Mouse (Mus musculus): ENCODE results near the gene Itgb8. TPM values are rescaled to one million over a fixed set of nuclear protein-coding genes. Genes with fewer than 3 reads are reported as not detected.
A peak's percentile ranks its signal among the peaks of the same experiment; 100 is the strongest.

The Itgb8 gene
- total RNA-seq (2021), result 1 to 10 TPM; 2.5 to 3.0 TPM
- long read RNA-seq, experiment 1, result 0 reads
- long read RNA-seq, experiment 2, result 0 reads

DNA sequence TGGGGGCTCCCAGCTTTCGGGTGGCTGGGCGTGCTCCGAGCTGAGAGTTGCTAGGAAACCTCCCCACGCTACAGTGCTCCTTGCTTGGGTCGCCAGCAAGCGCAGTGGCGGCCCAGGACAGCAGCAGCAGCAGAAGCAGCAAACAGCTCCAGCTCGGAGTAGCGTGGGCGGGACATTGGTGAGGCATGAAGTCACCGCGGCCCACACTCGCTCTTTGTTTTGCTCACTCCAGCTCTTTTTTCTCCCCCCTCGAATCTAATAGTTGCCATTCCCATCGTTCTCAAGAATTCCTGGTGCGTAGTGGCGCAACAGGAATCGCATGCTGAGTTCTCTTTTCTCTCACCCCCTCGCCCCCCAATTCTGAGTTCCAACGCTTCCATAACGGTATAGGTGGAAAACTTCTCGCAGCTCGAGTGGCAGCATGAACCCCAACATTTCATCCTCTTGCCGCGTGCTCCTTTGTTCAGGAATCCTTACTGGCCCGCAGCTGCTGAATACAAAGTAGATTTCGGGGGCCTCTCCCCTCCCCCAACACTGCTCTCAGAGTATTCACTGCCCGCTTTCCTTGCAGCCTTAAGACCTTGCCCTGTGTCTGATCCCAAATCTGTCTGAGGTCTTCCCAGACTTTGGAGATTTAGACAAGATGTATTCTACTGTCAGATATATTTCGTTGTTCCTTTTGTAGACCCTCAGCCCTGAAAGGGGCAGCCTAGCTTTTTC lies at the start of gene Itgb8:
Gene Itgb8 (minus strand): TSS at position 107 of the 720 bp plus-strand sequence.
- DNase-seq, result peak; percentile 78 to 84

DNA sequence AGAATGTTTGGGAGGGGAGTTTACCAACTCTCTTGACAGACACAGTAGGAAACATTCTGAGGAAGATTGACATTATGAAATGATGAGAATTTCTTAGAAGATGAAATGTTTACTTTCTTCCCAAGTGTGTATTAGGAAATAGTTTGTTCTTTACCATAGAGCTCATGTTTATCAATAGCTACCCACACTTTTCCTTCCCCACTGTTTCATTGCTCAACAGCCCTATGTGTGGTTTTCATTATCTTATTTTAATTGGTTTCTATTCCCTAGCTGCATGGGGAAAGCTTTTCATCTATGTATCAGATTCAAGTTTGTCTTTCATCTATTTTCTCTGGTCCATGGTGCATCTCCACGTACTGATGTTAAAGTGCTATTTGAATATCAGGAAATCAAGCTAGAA lies 37.7 kb upstream of the Itgb8 start:
- DNase-seq, result no peak

DNA sequence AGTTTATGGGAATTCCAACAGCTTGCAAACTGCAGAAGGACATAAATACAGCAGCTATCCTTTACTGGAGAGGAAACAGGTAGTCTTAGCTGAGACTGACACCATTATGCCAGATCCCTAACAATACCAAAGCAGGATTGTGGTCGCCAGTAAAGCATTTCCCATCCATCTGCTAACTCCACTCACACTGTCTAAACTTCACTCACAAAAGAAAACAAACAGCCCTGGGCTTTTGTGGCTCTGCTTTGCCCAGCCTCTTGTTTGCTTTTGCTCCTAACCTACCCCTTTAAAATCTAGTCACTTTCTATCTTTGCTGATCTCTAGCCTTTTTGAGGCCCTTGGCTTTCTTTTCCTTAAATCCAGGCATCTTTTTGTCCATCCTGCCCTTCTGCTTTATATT lies 35.0 kb upstream of the Itgb8 start:
- DNase-seq, result no peak

DNA sequence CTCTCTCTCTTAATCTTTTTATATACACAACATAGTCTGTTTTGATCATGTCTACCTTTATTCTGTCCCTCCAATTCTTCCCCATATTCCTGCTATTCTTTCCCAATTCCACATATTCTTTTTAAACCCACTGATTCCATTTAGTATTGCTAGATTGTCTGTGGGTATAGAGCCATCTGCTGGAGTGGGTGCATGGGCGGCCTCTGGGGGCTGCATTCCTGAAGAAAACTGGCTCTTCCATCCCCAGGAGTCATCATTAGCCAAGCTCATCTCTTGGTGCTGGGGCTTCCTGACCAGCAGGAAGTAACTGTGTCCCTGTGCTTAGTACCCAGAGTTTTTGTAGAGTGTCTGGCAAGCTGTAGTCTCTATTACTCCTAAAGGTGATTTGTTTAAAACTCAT lies 33.4 kb upstream of the Itgb8 start:
- no peak for DNase-seq

DNA sequence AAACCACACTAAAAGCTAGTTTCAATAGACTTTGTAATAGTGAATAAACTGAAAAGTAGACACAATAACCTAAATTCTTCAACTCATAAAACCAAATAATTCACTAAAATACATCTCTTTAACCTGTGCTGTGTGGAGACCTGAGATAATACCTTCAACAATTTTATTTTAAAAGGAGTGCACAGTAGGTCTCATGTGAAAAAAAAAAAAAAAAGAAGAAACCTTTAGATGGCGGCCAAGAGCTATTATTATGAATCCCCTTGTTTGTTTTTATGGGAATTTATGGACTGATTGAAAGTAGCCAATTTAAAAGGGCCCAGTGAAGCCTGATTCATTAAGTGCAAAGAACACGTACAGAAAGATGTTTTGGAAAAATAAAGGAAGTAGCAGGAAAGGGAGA lies 31.4 kb upstream of the Itgb8 start:
- DNase-seq, result no peak

DNA sequence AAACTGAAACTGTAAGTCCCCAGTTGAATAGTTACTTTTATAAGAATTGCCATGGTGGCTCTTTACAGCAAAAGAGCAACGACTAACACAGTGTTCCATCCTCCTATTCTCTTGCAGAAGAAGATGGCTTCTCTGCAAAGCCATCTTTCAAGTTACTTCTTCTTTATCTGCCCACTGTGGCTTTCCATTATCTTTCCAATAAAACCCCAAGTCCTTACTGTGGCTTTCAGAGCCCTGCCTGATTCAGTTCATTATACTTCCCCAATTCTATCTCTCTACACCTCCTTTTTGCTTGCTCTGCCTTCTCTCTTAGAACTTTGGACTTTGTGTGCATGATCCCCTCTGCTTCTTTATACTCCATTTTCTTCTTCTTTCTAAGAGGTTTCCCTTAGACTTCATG lies 30.1 kb upstream of the Itgb8 start:
- no peak for DNase-seq

DNA sequence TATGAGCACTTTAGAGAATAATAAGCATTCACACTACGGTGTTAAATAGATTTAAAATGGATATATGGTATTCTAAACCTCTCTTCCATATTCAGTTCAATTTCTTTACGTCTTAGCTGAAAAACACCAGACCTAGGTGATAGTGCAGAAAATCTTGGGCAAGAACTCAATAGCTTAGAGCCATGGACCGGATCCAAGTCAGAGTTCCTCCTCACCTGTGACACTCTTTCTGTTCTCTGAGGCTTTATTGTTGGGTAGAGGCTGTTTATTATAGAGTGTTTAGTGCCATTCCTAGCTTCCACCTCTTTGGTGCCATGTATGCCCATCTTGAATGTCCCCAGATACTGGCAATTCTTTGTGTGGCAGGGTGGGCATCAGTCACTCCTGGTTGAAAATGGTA lies 25.9 kb upstream of the Itgb8 start:
- DNase-seq, result no peak

DNA sequence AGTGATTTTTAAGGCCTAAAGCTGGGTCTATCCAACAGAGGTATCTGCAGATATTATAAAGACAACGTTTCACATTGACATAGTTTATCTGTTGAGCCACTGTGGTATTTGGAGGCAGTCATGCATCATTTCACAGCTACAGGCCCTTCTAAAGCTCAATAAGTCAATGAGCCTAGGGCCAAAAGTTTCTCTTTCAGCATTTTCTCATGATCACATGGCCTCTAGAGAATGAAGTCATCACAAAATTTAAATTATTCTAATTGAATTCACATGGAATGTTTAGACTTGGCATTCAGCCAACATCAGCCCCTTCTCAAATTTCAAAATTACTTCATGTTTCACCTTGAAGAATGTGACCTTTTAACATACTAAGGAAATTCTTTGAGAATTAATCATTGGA lies 10.0 kb upstream of the Itgb8 start:
- no peak for DNase-seq

DNA sequence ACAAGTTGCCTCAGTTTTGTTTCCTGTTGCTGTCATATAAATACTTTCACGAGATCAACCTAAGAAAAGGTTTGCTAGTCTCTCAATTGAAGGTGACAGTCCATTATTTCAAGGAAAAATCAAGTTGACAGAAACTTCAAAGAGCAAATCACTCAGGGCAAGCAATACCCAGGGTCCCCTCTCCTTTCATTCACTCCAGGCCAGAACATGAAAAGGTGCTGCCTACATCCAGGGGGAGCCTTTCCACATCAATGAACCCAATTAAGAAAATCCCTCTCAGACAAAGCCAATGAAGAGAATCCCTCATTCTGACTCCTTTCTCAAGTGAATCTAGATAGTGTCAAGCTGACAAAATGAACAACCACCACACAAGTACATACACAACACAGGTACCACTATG lies 2.5 kb upstream of the Itgb8 start:
- no peak for DNase-seq

DNA sequence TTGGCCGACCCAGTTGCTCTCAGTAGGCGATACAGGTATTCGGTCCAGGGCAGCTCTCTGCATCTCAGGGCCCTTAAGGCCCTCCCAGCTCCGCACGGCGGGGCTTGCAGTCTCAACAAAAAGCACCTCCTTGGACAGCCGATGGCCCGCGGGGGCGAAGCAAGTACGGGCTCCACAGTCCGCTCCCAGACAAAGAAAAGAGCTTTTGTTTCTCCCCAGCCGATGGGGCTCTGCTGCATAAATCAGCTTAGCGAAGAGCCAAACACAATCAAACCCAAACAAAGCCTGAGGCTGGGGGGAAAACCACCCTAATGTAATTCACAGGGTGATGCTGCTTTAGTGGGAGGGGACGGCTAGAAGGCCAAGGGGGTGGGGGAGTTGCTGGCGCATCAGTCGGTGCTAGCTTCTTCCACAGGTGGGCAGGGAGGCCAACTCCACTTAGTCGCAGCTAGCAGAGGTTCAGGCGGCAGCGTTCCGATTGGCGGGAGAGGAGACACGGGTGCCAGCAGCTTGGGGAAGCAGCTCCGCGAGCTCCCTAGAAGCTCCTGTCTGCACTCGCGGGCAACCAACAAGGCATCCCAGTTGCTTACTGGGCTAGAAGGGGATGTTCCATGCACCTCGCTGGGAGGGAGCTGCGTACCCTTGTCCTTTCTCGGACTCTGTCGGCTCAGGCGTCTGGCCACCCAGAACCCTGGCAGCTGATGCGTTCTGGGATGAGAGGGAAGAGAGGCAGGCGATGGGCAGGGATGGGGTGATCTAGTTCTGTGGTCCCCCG lies 494 bp downstream of the Itgb8 start:
- DNase-seq, result peak; percentile 63 to 66

DNA sequence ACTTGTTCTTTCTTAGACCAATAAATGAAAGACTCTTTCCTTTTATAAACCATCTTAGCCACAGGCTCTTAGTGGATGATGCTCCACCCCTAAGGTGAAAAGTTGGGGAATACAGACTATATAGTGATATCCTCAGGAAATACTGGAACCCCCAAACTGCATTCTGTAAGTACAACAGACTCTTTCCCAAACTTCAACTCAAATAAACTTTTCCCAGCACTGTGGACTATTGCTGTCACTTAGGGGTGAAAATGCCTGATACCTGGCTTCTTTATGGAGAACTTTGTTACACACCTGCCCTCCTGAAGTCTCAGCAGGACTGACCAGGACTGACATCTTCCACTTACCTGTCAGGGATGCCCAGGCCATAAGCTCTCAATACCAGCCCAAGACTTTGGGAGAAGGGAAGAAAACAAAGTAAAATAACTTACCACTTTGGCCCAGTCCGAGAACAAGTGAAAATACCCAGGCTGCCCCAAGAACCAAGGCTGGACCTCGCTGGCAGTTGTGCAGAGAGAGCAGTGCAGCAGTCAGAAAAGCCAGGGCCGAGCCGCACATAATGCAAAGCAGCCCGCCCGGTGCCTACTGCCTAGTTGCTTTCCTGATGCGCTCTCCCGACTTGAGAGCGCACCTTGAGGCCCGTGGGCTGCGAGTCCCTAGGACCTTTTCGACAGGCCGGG lies 1.2 kb downstream of the Itgb8 start:
- DNase-seq, result no peak

DNA sequence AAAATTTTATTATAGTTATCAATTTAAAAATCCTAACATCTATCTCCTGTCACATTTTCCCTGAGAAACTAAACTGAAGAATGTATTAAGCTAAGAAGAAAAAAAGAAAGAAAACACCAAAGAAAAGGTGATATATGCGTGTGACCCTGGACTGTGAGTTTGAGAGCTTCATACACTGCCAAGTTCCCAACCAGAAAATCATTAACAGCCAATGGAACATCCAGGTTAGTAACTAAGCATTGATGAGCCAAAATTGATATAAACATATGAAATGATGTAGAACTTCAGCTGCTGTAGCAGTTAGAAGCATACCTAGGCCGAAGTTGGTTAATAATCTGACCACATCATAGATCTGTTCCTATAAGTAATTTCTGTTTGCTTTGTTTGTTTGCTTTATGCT lies 6.8 kb downstream of the Itgb8 start:
- DNase-seq, result no peak

DNA sequence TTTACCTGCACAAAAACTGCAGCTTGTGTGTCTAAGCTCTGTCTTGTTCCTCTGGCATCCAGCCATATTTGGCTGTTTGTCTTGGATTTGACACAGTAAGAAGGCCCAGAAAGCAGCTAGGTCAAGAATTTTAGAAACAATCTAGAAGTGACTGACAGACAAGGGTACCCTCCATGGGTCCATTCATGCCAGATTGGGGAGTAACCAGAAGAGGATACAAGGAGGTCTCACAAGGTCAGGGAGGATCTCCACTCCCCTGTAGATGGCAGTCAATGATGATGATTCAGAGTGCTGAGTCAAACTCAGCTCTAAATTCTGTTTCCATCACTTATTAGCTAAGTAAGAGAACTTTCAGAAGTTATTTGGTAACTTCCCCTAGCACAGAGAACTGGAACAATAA lies 8.2 kb downstream of the Itgb8 start:
- peak; percentile 15 to 22 for DNase-seq

DNA sequence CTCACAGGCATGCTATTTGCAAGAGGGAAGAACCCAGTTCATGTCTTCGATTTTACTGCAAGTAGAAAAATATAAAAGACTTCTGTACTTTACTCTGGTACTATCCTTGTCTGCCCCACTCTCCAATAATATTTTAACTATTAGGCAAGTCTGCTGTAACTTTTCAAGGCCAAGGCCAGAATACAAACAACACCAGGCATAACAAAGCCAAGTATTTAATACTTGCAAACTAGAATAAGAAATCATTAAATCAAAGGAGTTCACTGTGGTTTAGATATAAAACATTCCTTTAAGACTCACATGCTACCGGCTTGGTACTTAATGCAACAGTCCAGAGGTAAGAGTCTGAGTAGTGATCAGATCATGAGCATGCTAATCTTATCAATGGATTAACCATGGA lies 9.0 kb downstream of the Itgb8 start:
- no peak for DNase-seq

DNA sequence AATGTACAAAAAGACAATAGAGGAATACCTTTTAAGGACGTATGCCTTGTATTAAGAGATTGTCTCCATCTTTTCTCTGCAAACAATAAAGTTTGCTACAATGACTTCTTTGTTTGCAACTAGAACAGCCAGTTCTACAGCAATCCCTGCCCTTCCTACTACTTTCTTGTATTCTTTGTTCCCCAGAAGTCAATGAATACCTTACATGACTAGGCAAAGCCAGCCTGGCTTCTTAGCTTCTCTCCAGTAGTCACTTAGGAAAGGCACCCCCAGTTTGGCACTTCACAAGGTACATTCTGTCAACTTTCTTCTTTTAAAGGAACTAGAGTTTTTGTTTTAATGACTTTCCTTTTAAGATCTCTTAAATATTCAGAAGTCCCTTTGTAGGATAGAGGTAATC lies 10.7 kb downstream of the Itgb8 start:
- no peak for DNase-seq

DNA sequence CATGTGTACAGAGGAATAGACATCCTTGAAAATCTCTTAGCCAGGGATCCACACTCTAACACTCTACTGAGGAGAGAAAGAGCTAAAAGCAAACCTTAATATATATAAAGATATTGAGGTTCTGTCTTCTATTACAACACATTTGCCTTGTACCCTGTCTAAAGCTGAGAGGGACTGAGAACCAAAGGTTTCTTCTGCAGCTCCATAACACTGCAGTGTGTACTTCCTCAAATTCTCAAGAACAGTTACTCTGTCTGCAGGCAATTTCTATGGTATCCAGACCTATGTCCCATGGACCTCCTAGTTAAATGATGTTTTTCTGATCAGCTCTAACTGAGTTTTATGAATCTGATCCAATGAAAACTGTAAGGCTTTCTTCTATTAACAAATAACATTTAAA lies 13.9 kb downstream of the Itgb8 start:
- no peak for DNase-seq

DNA sequence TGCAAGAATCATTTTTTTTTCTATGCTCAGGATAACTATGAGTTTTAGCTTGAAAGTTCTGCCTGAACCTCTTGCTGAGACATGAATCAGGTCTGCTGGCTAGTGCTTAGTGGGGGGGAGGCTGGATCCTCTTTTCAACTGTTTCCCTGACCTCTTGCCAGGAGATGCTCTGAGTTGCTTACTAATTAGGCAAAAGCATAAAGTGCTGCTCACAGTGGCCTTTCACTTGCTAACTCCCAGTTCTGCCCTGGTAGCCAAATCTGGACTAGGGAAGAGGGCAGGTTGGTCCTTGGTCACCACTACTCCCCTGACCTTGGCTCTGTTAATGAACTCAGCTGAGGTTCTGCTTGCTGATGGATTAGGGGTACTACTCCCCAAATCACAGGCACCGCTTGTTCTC lies 19.2 kb downstream of the Itgb8 start:
- no peak for DNase-seq

DNA sequence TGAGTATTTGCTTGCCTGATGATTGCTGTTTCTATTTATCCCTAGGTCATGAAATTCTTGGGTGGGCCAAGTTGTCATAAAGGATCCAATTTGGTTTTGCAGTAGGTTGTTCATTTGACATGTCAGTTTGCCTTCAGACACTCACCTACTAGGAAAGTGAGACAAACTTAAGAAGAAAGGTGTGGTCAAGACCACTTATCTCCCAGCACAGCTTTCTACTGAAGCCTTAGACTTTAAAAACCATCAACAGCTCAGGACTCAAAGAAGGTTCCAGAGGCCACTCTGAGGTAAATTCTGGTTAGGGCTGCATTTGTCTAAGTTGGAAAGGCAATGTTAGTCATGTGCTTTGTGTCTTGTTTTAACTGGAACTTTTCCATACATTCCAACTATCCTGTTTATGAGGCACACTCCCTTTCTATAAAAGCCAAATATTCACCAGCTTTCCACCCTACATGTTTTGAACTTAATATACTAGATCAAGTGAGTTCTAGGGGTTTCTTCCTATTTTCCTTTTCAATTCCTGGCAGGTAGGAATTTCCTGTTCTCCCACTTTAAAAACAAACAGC lies 20.8 kb downstream of the Itgb8 start:
- DNase-seq, result no peak

DNA sequence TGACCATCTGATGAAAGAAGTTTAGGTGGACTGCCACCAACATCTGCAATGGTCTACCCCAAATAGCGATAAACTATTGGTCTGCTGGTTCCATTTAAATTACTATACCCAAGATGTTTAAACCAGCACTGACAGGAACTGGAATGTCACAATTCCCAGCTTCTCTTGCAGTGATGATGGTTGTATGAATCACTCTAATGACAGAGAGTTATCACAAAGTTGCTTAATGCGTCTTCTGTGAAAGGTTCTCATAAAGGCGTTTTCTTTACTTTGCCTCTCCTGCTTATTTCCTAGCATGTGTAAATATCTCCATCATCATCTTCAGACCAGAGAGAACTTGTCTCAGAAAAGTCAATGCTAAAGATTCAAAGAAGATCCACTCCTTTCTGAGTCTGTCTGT lies 23.4 kb downstream of the Itgb8 start:
- DNase-seq, result no peak

DNA sequence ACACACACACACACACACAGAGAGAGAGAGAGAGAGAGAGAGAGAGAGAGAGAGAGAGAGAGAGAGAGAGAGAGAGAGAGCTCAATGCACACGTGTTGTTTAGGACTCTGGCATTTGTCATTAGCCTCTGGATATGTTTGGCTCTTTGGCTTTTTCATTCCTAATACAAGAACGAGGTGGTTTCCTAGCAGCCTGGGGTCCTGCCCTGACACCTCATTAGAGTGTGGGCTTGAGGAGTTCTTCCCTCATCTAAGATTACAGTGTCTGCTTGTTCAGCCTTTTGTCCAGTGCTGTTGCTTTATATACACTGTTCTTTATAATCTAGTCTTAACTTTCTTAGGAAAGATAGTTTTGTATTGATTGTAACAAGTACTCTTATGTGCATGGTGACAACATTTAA lies 27.1 kb downstream of the Itgb8 start:
- DNase-seq, result no peak

DNA sequence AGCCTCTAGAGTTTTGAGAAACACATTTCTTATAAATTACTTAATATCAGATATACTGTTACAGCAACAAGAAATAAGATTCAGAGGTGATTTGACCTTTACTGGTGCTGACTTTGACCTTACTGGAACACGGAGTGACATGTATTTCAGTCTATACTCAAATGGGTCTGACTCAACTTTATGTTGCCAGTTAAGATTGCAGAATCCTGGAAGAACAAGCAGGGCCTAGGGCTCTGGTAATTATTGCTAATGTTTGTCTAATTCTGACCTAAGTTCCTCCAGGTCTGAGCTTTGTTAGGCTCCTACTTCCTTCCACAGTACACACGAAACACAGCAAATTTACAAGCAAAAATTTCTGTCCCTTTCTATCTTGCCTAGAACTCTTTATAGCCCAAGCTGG lies 28.0 kb downstream of the Itgb8 start:
- DNase-seq, result no peak

DNA sequence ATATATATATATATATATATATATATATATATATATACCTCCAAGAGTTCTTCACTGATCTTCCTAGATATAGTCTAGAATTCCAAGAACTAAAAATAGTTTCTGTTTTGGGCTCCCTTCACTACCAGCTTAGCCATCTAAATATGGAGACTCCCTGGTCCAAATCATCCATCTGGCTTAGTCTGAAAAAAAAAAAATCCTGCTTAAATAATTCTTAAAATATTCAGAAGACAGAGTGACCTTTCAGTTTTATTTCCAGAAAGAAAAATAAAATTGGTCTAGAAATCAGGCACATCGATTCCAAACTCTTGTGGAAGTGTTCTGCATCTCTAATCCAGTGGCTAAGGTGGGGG lies 28.6 kb downstream of the Itgb8 start:
- no peak for DNase-seq

Data from adrenal gland, postnatal 36 days (tissue).